Mouse (Mus musculus) bone marrow macrophage, adult 2 months (primary cell): ENCODE results near the gene Alkbh2. TPM values are rescaled to one million over a fixed set of nuclear protein-coding genes. Genes with fewer than 3 reads are reported as not detected.

ENCODE experiments used
- H3K27ac ChIP-seq: 2 replicates; pipeline ENCODE4 v1.5.1; 2012; ENCODE audit warnings: low read depth, low read length; ENCODE audit not compliant: insufficient read depth
- H3K4me1 ChIP-seq: 2 replicates; pipeline ENCODE4 v1.6.1; 2012; ENCODE audit warnings: low read length; ENCODE audit not compliant: control insufficient read depth, insufficient read depth
- H3K4me3 ChIP-seq: 2 replicates; pipeline ENCODE4 v1.5.1; 2012; ENCODE audit warnings: mild to moderate bottlenecking, low read length, moderate library complexity; ENCODE audit not compliant: insufficient read depth
- CTCF ChIP-seq: IDR thresholded peaks from 2 replicates; pipeline ENCODE4 v1.5.1; 2012; ENCODE audit warnings: low read depth, mild to moderate bottlenecking, low read length, moderate library complexity
- POLR2A ChIP-seq: IDR thresholded peaks from 2 replicates; pipeline ENCODE4 v1.6.1; 2012; ENCODE audit warnings: mild to moderate bottlenecking, low read depth, low read length, borderline replicate concordance
- polyA plus RNA-seq: library from polyadenylated mRNA; stranded (reverse); fragments of >200 nt; gene quantifications from 2 replicates; pipeline ENCODE4 v1.2.4, GENCODE M21; 2012; ENCODE audit not compliant: missing spikeins, insufficient read depth, insufficient read length

Gene Alkbh2
- polyA plus RNA-seq, 1 experiment = 3.3 TPM

GRCm38 (mm10) chr5:114130698-114131520 lies 2.9 kb upstream of the Alkbh2 start:
- H3K4me1 ChIP-seq = peaks cover 16% of the 10 kb centered on the region
- H3K27ac ChIP-seq = peak overlapping the region; percentile 17
- peak overlapping the region; percentile 67 for H3K4me3 ChIP-seq
- TF ChIP-seq POLR2A (no peak), CTCF (no peak)

DNA sequence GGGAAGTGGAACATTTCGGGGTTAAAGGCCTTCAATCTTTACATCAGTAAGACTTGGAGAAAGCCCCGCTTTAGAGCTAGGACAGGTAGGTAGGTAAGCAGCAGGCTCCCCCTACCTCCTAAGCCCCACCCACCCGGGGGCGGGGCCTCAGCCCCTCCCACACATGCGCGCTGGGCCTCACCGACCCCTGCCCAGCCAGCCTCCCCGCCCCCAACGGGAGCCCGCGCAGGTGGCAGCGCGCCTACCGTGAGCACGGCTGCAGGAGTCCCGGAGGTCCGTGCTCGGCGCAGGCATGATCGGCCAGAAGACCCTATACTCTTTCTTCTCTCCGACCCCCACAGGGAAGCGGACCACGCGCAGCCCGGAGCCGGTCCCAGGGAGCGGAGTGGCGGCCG lies 2.2 kb upstream of the Alkbh2 start, which contains the start of gene Ung:
Ung (plus strand) TSS at position 176 of the 395 bp plus-strand sequence.
- H3K4me3 ChIP-seq = peak within 1 kb of the TSS; percentile 67
- peak within 1 kb of the TSS; percentile 17 for H3K27ac ChIP-seq
- peaks cover 17% of the 10 kb centered on the region for H3K4me1 ChIP-seq
- TF ChIP-seq CTCF (no peak), POLR2A (no peak)

GRCm38 (mm10) chr5:114129550-114130210 lies 1.7 kb upstream of the Alkbh2 start:
- peak overlapping the region; percentile 67 for H3K4me3 ChIP-seq
- no peak overlapping the region for H3K27ac ChIP-seq
- no peak for TF ChIP-seq POLR2A
- TF ChIP-seq CTCF = no peak
- H3K4me1 ChIP-seq = peaks cover 17% of the 10 kb centered on the region

- Histone ChIP-seq H3K4me3 (peak overlapping the region; percentile 69), H3K4me1 (peaks cover 13% of the 10 kb centered on the region), H3K27ac (peak overlapping the region; percentile 57; the same call in 1 of the 2 replicates)
- no peak for TF ChIP-seq CTCF
- no peak for TF ChIP-seq POLR2A
Measured at GRCm38 (mm10) chr5:114126499-114127244, 1.3 kb downstream of the Alkbh2 start.

DNA sequence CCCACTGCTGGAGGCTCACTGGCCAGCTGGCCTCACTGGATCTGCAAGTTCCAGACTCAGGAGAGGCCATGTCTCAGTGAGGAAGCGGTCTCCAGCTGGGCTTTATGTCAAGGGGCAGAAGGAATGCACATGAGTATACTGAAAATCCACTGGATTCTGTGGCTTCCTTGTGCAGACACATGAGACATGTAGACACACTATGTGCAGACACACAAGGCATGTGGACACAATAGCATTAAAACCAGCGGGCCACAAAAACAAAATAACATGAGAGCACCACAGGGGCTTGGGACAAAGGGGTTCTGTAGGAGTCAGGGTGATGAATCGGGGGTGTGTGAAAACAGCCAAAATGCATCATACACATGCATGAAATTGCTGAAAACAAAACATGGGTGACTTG lies 2.0 kb downstream of the Alkbh2 start:
- no peak overlapping the region for H3K4me3 ChIP-seq
- peaks cover 12% of the 10 kb centered on the region for H3K4me1 ChIP-seq
- H3K27ac ChIP-seq = no peak overlapping the region
- TF ChIP-seq CTCF = no peak
- no peak for TF ChIP-seq POLR2A

- Histone ChIP-seq H3K27ac (no peak overlapping the region), H3K4me3 (no peak overlapping the region), H3K4me1 (peaks cover 7% of the 10 kb centered on the region)
- TF ChIP-seq POLR2A (no peak), CTCF (no peak)
Measured at GRCm38 (mm10) chr5:114119806-114120205, 8.2 kb downstream of the Alkbh2 start.

- TF ChIP-seq POLR2A (no peak), CTCF (no peak)
- H3K4me3 ChIP-seq = no peak overlapping the region
- H3K27ac ChIP-seq = no peak overlapping the region
- H3K4me1 ChIP-seq = peaks cover 15% of the 10 kb centered on the region
Measured at GRCm38 (mm10) chr5:114116586-114116985, 11.4 kb downstream of the Alkbh2 start.

GRCm38 (mm10) chr5:114115030-114115429 lies 13.0 kb downstream of the Alkbh2 start:
- no peak overlapping the region for H3K4me3 ChIP-seq
- no peak for TF ChIP-seq POLR2A
- TF ChIP-seq CTCF = no peak
- H3K4me1 ChIP-seq = peaks cover 15% of the 10 kb centered on the region
- peak overlapping the region; percentile 20; the same call in 1 of the 2 replicates for H3K27ac ChIP-seq

GRCm38 (mm10) chr5:114113334-114113733 lies 14.7 kb downstream of the Alkbh2 start:
- no peak overlapping the region for H3K4me3 ChIP-seq
- H3K4me1 ChIP-seq = peaks cover 15% of the 10 kb centered on the region
- no peak overlapping the region for H3K27ac ChIP-seq
- no peak for TF ChIP-seq POLR2A
- peak; percentile 16; the same call in 1 of the 2 replicates for TF ChIP-seq CTCF
